Mouse (Mus musculus) lung, postnatal 36 days (tissue): ENCODE data around the gene Ndufa7.
"Not testable (repeated sequence)": the region's sequence is repeated elsewhere in the genome, so short reads cannot be mapped to it uniquely, and the experiment has no call there.

Source experiments
- DNase-seq: peaks from one replicate; pipeline ENCODE4 v3.0.0; 2022; ENCODE audit warnings: mixed read lengths

Ndufa7 gene

GRCm38 (mm10) chr17:33887802-33888201, 63.4 kb downstream of the Ndufa7 start:
- DNase-seq: not testable (repeated sequence)
